Mouse (Mus musculus): ENCODE data around the gene Dis3l2. TPM values are rescaled to one million over a fixed set of nuclear protein-coding genes. Genes with fewer than 3 reads are reported as not detected.
A peak's percentile ranks its signal among the peaks of the same experiment; 100 is the strongest.

The Dis3l2 gene
- total RNA-seq, 2 experiments from 2014 or later, result 11.7 to 14.2 TPM

GRCm38 (mm10) chr1:87038477-87039070, 335.0 kb downstream of the Dis3l2 start:
- no peak for DNase-seq
- no peak overlapping the region for H3K27ac ChIP-seq
- no peak overlapping the region for H3K4me3 ChIP-seq
- TF ChIP-seq CTCF (IDR thresholded peaks at IDR 0.05), result no peak
- intact Hi-C loops (cut with DNase I), result no loop called here

- peak; percentile 90 for TF ChIP-seq CTCF (IDR thresholded peaks at IDR 0.05)
- DNase-seq, result peak; percentile 78
- intact Hi-C loops (cut with DNase I), result loop anchor here (1.0 to 5.0 kb wide), 3 partner anchors 284 to 423 kb away; no protein-coding TSS in a partner anchor
- H3K4me3 ChIP-seq, result no peak overlapping the region
- no peak overlapping the region for H3K27ac ChIP-seq
Observed at GRCm38 (mm10) chr1:87041119-87041518, 337.5 kb downstream of the Dis3l2 start.

GRCm38 (mm10) chr1:87041814-87042438, 338.3 kb downstream of the Dis3l2 start:
- TF ChIP-seq CTCF (IDR thresholded peaks at IDR 0.05), result no peak; the same call in 1 of the 2 replicates
- Histone ChIP-seq H3K4me3 (no peak overlapping the region), H3K27ac (no peak overlapping the region)
- peak; percentile 72 for DNase-seq
- intact Hi-C loops (cut with DNase I), result loop anchor here (1.0 to 5.0 kb wide), 4 partner anchors 285 to 424 kb away; no protein-coding TSS in a partner anchor

- DNase-seq, result no peak
- intact Hi-C loops (cut with DNase I), result no loop called here
- H3K27ac ChIP-seq, result no peak overlapping the region
- no peak for TF ChIP-seq CTCF (IDR thresholded peaks at IDR 0.05)
- H3K4me3 ChIP-seq, result no peak overlapping the region
Observed at GRCm38 (mm10) chr1:87050072-87050471, 346.5 kb downstream of the Dis3l2 start.

- intact Hi-C loops (cut with DNase I), result no loop called here
- Histone ChIP-seq H3K27ac (no peak overlapping the region), H3K4me3 (no peak overlapping the region)
- no peak for DNase-seq
- TF ChIP-seq CTCF (IDR thresholded peaks at IDR 0.05), result no peak
Observed at GRCm38 (mm10) chr1:87050700-87051099, 347.1 kb downstream of the Dis3l2 start.

GRCm38 (mm10) chr1:87051369-87051768, 347.8 kb downstream of the Dis3l2 start:
- H3K4me3 ChIP-seq, result no peak overlapping the region
- no peak overlapping the region for H3K27ac ChIP-seq
- intact Hi-C loops (cut with DNase I), result no loop called here
- no peak for DNase-seq
- no peak for TF ChIP-seq CTCF (IDR thresholded peaks at IDR 0.05)

GRCm38 (mm10) chr1:87057075-87057474, 353.5 kb downstream of the Dis3l2 start:
- no peak for TF ChIP-seq CTCF (IDR thresholded peaks at IDR 0.05)
- no peak for DNase-seq
- Histone ChIP-seq H3K4me3 (no peak overlapping the region), H3K27ac (no peak overlapping the region)
- intact Hi-C loops (cut with DNase I), result no loop called here

DNA sequence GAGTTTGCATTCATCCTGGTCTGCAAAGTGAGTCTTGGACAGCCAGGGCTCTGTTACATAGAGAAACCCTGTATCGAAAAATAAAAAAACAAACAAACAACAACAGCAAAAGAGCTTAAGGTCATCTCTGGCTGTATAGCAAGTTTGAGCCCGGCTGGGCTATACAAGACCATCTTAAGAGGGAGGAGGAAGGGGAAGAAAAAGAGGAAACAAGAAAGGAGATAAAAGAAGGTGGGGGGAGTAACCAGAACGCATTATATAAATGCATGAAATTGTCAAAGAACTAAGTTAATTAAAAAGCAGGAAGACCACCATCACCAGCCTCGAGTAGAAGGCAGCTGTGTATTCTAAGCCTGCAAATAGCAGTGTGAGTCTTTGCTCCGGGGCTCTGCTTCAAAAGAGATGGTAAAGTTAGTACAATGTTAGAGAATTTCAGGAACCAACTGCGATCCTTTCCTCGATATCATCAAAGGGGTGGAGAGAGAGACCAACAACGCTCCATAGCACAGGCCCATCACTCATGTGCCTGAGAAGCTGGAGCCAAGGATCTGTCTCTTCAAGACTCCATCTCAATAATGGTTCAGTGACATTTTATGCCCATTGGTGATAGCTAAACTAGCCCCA, 355.5 kb downstream of the Dis3l2 start:
- no peak for DNase-seq
- intact Hi-C loops (cut with DNase I), result no loop called here
- no peak overlapping the region for H3K27ac ChIP-seq
- TF ChIP-seq CTCF (IDR thresholded peaks at IDR 0.05), result no peak
- H3K4me3 ChIP-seq, result no peak overlapping the region

DNA sequence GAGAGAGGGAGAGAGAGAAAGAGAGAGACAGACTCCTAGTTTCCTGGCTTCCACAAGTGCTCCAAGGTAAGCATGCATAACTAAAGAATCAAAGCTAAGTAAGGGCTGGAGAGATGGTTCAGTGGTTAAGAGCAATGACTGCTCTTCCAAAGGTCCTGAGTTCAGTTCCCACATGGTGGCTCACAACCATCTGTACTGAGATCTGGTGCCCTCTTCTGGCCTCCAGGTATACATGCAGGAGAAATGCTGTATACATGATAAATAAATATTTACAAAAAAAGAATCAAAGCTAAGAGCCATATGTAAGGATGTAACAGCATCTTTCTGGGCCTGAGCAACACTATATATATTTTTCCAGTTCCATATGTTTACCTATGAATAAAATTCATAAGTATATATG, 357.3 kb downstream of the Dis3l2 start:
- intact Hi-C loops (cut with DNase I), result no loop called here
- DNase-seq, result no peak
- H3K4me3 ChIP-seq, result no peak overlapping the region

DNA sequence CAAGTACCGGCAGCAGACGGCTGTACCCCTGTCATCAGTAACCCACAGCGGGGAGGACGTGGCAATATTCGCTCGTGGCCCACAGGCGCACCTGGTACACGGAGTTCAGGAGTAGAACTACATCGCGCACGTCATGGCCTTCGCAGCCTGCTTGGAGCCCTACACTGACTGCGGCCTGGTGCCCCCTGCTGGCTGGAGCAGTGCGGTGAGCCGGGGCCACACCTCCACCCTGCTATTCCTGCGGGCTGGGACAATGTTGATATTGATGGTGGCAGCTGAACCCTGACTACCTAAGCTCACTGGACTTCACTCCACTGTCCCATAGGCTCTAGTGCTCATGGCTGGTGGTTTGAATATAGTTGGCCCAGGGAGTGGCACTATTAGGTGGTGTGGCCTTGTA, 367.1 kb downstream of the Dis3l2 start:
- DNase-seq, result peak; percentile 32
- H3K4me3 ChIP-seq, result no peak overlapping the region
- TF ChIP-seq CTCF (IDR thresholded peaks at IDR 0.05), result peak; percentile 44
- intact Hi-C loops (cut with DNase I), result no loop called here
- no peak overlapping the region for H3K27ac ChIP-seq

More for the DNA sequence above, 357.3 kb downstream of the Dis3l2 start:
- TF ChIP-seq CTCF (IDR thresholded peaks at IDR 0.05), result peak; percentile 20
- no peak overlapping the region for H3K27ac ChIP-seq

GRCm38 (mm10) chr1:87073776-87074175, 370.2 kb downstream of the Dis3l2 start:
- no peak for DNase-seq
- TF ChIP-seq CTCF (IDR thresholded peaks at IDR 0.05), result no peak
- Histone ChIP-seq H3K27ac (no peak overlapping the region), H3K4me3 (no peak overlapping the region)
- intact Hi-C loops (cut with DNase I), result no loop called here

DNA sequence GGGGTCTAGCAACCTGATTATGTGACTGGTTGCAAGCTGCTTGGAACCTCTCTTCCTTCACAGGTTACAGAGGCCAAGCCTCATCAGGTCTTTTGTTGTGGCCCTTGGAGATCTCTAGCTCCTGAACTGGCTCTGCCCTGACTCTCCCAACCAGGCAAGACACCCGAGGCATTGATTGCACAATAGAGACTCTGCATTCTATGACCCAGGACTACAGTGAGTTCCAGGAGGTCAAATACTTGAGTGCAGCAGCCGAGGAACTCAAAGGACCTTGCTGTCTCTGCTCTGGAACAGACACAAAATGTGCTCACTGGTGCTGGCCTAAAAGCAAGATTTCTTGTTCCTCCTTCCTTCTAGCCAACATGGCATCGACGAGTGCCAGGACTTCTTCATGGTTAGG, 382.6 kb downstream of the Dis3l2 start:
- Histone ChIP-seq H3K4me3 (no peak overlapping the region), H3K27ac (no peak overlapping the region)
- DNase-seq, result no peak
- TF ChIP-seq CTCF (IDR thresholded peaks at IDR 0.05), result no peak
- intact Hi-C loops (cut with DNase I), result no loop called here

- intact Hi-C loops (cut with DNase I), result no loop called here
Observed at GRCm38 (mm10) chr1:87086964-87087363, 383.4 kb downstream of the Dis3l2 start.

More at GRCm38 (mm10) chr1:87086964-87087363, 383.4 kb downstream of the Dis3l2 start:
- Histone ChIP-seq H3K27ac (no peak overlapping the region), H3K4me3 (no peak overlapping the region)
- no peak for DNase-seq
- TF ChIP-seq CTCF (IDR thresholded peaks at IDR 0.05), result no peak

Measured in gastrocnemius, adult 2 months (tissue).